Mouse (Mus musculus): ENCODE data around the gene Cldn14. TPM values are rescaled to one million over a fixed set of nuclear protein-coding genes. Genes with fewer than 3 reads are reported as not detected.

Gene Cldn14
- total RNA-seq, 2 experiments from 2014 or later, result 0.16 TPM; not detected in 1

GRCm38 (mm10) chr16:93944301-93944700 is 64.3 kb downstream of the Cldn14 start:
- DNase-seq, result no peak

- DNase-seq, result no peak
Measured at GRCm38 (mm10) chr16:93942796-93943502, 65.7 kb downstream of the Cldn14 start.

- no peak for DNase-seq
Measured at GRCm38 (mm10) chr16:93941781-93942567, 66.7 kb downstream of the Cldn14 start.

- no peak for DNase-seq
Measured at GRCm38 (mm10) chr16:93939961-93940360, 68.7 kb downstream of the Cldn14 start.

GRCm38 (mm10) chr16:93938400-93938846 is 70.2 kb downstream of the Cldn14 start:
- DNase-seq, result peak; percentile 83

GRCm38 (mm10) chr16:93935009-93935408 is 73.6 kb downstream of the Cldn14 start:
- DNase-seq, result no peak

- DNase-seq, result no peak
Measured at GRCm38 (mm10) chr16:93934588-93934987, 74.0 kb downstream of the Cldn14 start.

- no peak for DNase-seq
Measured at GRCm38 (mm10) chr16:93932185-93933168, 76.2 kb downstream of the Cldn14 start.

- DNase-seq, result no peak
Measured at GRCm38 (mm10) chr16:93929370-93930032, 79.1 kb downstream of the Cldn14 start.

GRCm38 (mm10) chr16:93925684-93926247 is 82.9 kb downstream of the Cldn14 start:
- DNase-seq, result no peak

- no peak for DNase-seq
Measured at GRCm38 (mm10) chr16:93923788-93924187, 84.8 kb downstream of the Cldn14 start.

- no peak for DNase-seq
Measured at GRCm38 (mm10) chr16:93922835-93923389, 85.7 kb downstream of the Cldn14 start.

- no peak for DNase-seq
Measured at GRCm38 (mm10) chr16:93920673-93921072, 88.0 kb downstream of the Cldn14 start.

GRCm38 (mm10) chr16:93919189-93919588 is 89.4 kb downstream of the Cldn14 start:
- DNase-seq, result no peak

- DNase-seq, result no peak
Measured at GRCm38 (mm10) chr16:93918679-93919060, 90.0 kb downstream of the Cldn14 start.

- peak; percentile 86 for DNase-seq
Measured at GRCm38 (mm10) chr16:93917712-93918678, 90.6 kb downstream of the Cldn14 start.

GRCm38 (mm10) chr16:93915338-93915849 is 93.2 kb downstream of the Cldn14 start:
- peak; percentile 34 for DNase-seq

GRCm38 (mm10) chr16:93913881-93914576 is 94.6 kb downstream of the Cldn14 start:
- no peak for DNase-seq

- DNase-seq, result no peak
Measured at GRCm38 (mm10) chr16:93912808-93913207, 95.8 kb downstream of the Cldn14 start.
